Mouse (Mus musculus): Measurements from ENCODE around the gene Fez1. TPM values are rescaled to one million over a fixed set of nuclear protein-coding genes. Genes with fewer than 3 reads are reported as not detected.
A peak's percentile ranks its signal among the peaks of the same experiment; 100 is the strongest.

The Fez1 gene
- polyA plus RNA-seq, 2 experiments: 28.0 to 44.4 TPM

- 82% methylated on average over 3 of the region's 3 CpGs for WGBS
- no peak for DNase-seq (ENCODE audit: low spot score)
- no peak overlapping the region for H3K27ac ChIP-seq (replicated peaks; ENCODE audit: low read depth, low read length)
- H3K4me1 ChIP-seq (ENCODE audit: control insufficient read depth, insufficient read depth, low read length): no peaks in the 10 kb centered on the region
- no peak overlapping the region for H3K4me3 ChIP-seq (replicated peaks; ENCODE audit: low read length)
- no peaks in the 10 kb centered on the region for H3K27me3 ChIP-seq (ENCODE audit: control insufficient read depth, insufficient read depth, low read length)
- no peak overlapping the region for H3K9ac ChIP-seq (ENCODE audit: low read depth, low read length, severe bottlenecking)
- peaks cover 5% of the 10 kb centered on the region; the same call in 1 of the 2 replicates for H3K36me3 ChIP-seq (ENCODE audit: control insufficient read depth, insufficient read depth, low read length)
- no peak for TF ChIP-seq POLR2A (IDR thresholded peaks at IDR 0.05; ENCODE audit: borderline replicate concordance, extremely low read depth, insufficient read depth, insufficient read length)
- no peak overlapping the region for H3K4me2 ChIP-seq (replicated peaks; ENCODE audit: low read depth, low read length, severe bottlenecking)
- ATAC-seq (ENCODE audit: low FRiP score, low read depth): no peak
- H3K9me3 ChIP-seq (ENCODE audit: control insufficient read depth, low read length): no peaks in the 10 kb centered on the region
Measured at GRCm38 (mm10) chr9:36898560-36898959, 76.9 kb downstream of the Fez1 start.

DNA sequence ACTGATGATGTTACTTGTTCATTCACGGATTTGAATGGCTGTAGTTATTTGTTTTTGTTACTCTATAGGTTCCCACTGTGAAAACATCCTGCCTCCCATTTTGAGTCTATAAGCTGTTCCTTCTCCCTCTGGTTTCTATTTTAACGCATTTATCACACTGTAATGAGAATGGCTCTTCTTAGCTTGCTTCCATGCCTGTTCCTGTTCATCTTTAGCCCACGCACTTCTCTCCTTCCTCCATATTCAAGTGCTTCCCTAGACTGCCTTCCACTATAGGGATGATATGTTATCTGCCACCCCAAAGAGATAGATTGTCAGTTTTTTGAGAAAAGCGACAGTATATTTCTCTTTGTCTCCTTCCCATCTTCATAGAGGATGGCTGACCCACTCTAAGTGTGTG is 78.8 kb downstream of the Fez1 start:
- no peak for DNase-seq (ENCODE audit: low spot score)
- no peak for TF ChIP-seq POLR2A (IDR thresholded peaks at IDR 0.05; ENCODE audit: borderline replicate concordance, extremely low read depth, insufficient read depth, insufficient read length)
- Histone ChIP-seq H3K9ac (ENCODE audit: low read depth, low read length, severe bottlenecking) (no peak overlapping the region), H3K4me3 (replicated peaks; ENCODE audit: low read length) (no peak overlapping the region), H3K27ac (replicated peaks; ENCODE audit: low read depth, low read length) (no peak overlapping the region), H3K4me2 (replicated peaks; ENCODE audit: low read depth, low read length, severe bottlenecking) (no peak overlapping the region), H3K36me3 (ENCODE audit: control insufficient read depth, insufficient read depth, low read length) (peaks cover 5% of the 10 kb centered on the region; the same call in 1 of the 2 replicates), H3K9me3 (ENCODE audit: control insufficient read depth, low read length) (no peaks in the 10 kb centered on the region), H3K27me3 (ENCODE audit: control insufficient read depth, insufficient read depth, low read length) (no peaks in the 10 kb centered on the region), H3K4me1 (ENCODE audit: control insufficient read depth, insufficient read depth, low read length) (no peaks in the 10 kb centered on the region)
- WGBS: 89% methylated on average over 4 of the region's 4 CpGs
- ATAC-seq (ENCODE audit: low FRiP score, low read depth): no peak

DNA sequence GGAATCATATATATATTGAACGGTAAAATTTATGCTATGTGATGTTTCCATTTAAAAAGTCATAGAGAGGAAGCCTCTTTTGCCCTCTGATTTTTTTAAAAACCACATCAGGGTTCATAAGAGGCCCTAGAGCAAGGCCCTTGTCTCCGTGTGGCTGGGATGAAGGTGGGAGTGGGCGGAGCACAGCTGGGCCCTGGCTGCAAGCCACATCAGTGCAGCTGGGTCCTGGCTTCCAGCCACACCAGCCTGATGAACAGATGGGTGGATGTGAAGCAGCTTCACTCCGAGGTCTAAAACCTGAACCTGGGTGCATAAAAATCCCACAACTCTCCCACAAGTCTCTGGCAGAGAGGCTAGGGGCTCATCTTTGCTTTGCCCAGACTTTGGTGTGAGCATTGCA is 83.8 kb downstream of the Fez1 start:
- H3K9me3 ChIP-seq (ENCODE audit: control insufficient read depth, low read length): no peaks in the 10 kb centered on the region
- H3K27me3 ChIP-seq (ENCODE audit: control insufficient read depth, insufficient read depth, low read length): no peaks in the 10 kb centered on the region
- no peak overlapping the region for H3K27ac ChIP-seq (replicated peaks; ENCODE audit: low read depth, low read length)
- no peak for TF ChIP-seq POLR2A (IDR thresholded peaks at IDR 0.05; ENCODE audit: borderline replicate concordance, extremely low read depth, insufficient read depth, insufficient read length)
- H3K4me3 ChIP-seq (replicated peaks; ENCODE audit: low read length): no peak overlapping the region
- WGBS: 35% methylated on average over 4 of the region's 4 CpGs
- no peak overlapping the region for H3K9ac ChIP-seq (ENCODE audit: low read depth, low read length, severe bottlenecking)
- no peak overlapping the region for H3K4me2 ChIP-seq (replicated peaks; ENCODE audit: low read depth, low read length, severe bottlenecking)
- H3K36me3 ChIP-seq (ENCODE audit: control insufficient read depth, insufficient read depth, low read length): peaks cover 5% of the 10 kb centered on the region; the same call in 1 of the 2 replicates
- no peak for DNase-seq (ENCODE audit: low spot score)
- no peaks in the 10 kb centered on the region for H3K4me1 ChIP-seq (ENCODE audit: control insufficient read depth, insufficient read depth, low read length)
- ATAC-seq (ENCODE audit: low FRiP score, low read depth): no peak

GRCm38 (mm10) chr9:36916362-36916761 is 94.7 kb downstream of the Fez1 start:
- H3K4me2 ChIP-seq (replicated peaks; ENCODE audit: low read depth, low read length, severe bottlenecking): 0 out of 2 replicates have a peak overlapping the region, but pooled peaks have one; percentile 9
- H3K9me3 ChIP-seq (ENCODE audit: control insufficient read depth, low read length): no peaks in the 10 kb centered on the region
- H3K27ac ChIP-seq (replicated peaks; ENCODE audit: low read depth, low read length): no peak overlapping the region
- no peak overlapping the region for H3K4me3 ChIP-seq (replicated peaks; ENCODE audit: low read length)
- ATAC-seq (ENCODE audit: low FRiP score, low read depth) (peak; percentile 66; the same call in 1 of the 2 replicates), DNase-seq (ENCODE audit: low spot score) (peak; percentile 82)
- no peaks in the 10 kb centered on the region for H3K36me3 ChIP-seq (ENCODE audit: control insufficient read depth, insufficient read depth, low read length)
- no peak for TF ChIP-seq POLR2A (IDR thresholded peaks at IDR 0.05; ENCODE audit: borderline replicate concordance, extremely low read depth, insufficient read depth, insufficient read length)
- peaks cover 10% of the 10 kb centered on the region for H3K4me1 ChIP-seq (ENCODE audit: control insufficient read depth, insufficient read depth, low read length)
- H3K9ac ChIP-seq (ENCODE audit: low read depth, low read length, severe bottlenecking): no peak overlapping the region
- 5% methylated on average over 6 of the region's 6 CpGs for WGBS
- H3K27me3 ChIP-seq (ENCODE audit: control insufficient read depth, insufficient read depth, low read length): peaks cover 28% of the 10 kb centered on the region

DNA sequence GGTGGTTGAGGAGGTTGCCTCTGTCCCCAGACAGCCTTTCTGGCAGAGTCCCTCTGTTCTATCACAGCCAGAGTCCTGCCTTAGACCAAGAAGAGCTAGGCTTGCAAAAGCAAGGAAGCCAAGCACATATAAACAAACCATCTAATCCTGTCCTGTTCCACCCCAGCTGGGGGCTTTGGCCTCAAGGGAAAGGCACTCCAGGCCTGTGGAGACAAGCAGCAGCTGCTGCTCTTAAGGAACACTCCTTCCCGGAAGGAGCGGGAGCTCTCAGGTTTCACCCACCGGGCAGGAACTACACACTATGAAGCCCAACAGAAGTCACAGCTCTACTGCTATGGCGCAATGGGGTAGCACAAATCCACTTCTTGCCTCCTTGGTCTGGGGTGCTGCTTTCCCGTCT is 95.3 kb downstream of the Fez1 start:
- Histone ChIP-seq H3K4me3 (replicated peaks; ENCODE audit: low read length) (no peak overlapping the region), H3K4me2 (replicated peaks; ENCODE audit: low read depth, low read length, severe bottlenecking) (no peak overlapping the region), H3K27ac (replicated peaks; ENCODE audit: low read depth, low read length) (no peak overlapping the region), H3K9me3 (ENCODE audit: control insufficient read depth, low read length) (no peaks in the 10 kb centered on the region), H3K27me3 (ENCODE audit: control insufficient read depth, insufficient read depth, low read length) (peaks cover 32% of the 10 kb centered on the region), H3K4me1 (ENCODE audit: control insufficient read depth, insufficient read depth, low read length) (peaks cover 10% of the 10 kb centered on the region), H3K36me3 (ENCODE audit: control insufficient read depth, insufficient read depth, low read length) (no peaks in the 10 kb centered on the region), H3K9ac (ENCODE audit: low read depth, low read length, severe bottlenecking) (no peak overlapping the region)
- DNase-seq (ENCODE audit: low spot score) (peak; percentile 42), ATAC-seq (ENCODE audit: low FRiP score, low read depth) (peak; percentile 73)
- 21% methylated on average over 5 of the region's 5 CpGs for WGBS
- no peak for TF ChIP-seq POLR2A (IDR thresholded peaks at IDR 0.05; ENCODE audit: borderline replicate concordance, extremely low read depth, insufficient read depth, insufficient read length)

DNA sequence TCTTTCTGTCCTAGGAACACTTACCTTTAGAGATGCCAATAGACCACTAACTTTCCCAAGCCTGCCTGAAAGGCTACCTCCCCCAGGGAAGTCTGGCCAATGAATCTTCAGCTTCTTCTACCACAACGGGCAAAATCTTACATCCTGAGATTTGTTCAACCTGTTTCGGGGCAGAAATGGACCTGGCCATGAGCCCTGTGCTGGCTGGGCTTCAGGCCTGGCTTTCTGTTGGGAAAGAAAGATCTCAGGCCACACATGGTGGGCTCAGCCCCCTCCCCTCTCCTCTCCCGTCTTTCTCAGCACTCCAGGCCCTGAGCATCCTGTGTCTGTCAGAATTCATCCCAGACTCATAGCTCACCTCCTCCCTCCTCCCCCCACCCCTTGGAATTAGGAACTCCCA is 96.9 kb downstream of the Fez1 start:
- Histone ChIP-seq H3K27me3 (ENCODE audit: control insufficient read depth, insufficient read depth, low read length) (peaks cover 38% of the 10 kb centered on the region), H3K36me3 (ENCODE audit: control insufficient read depth, insufficient read depth, low read length) (no peaks in the 10 kb centered on the region), H3K27ac (replicated peaks; ENCODE audit: low read depth, low read length) (no peak overlapping the region), H3K4me1 (ENCODE audit: control insufficient read depth, insufficient read depth, low read length) (peaks cover 10% of the 10 kb centered on the region), H3K9me3 (ENCODE audit: control insufficient read depth, low read length) (no peaks in the 10 kb centered on the region), H3K4me2 (replicated peaks; ENCODE audit: low read depth, low read length, severe bottlenecking) (no peak overlapping the region), H3K9ac (ENCODE audit: low read depth, low read length, severe bottlenecking) (no peak overlapping the region), H3K4me3 (replicated peaks; ENCODE audit: low read length) (no peak overlapping the region)
- ATAC-seq (ENCODE audit: low FRiP score, low read depth): no peak
- no peak for TF ChIP-seq POLR2A (IDR thresholded peaks at IDR 0.05; ENCODE audit: borderline replicate concordance, extremely low read depth, insufficient read depth, insufficient read length)
- no peak for DNase-seq (ENCODE audit: low spot score)
- 58% methylated on average over 3 of the region's 3 CpGs for WGBS
